Mouse (Mus musculus): Measurements from ENCODE around the gene Gm26602. TPM values are rescaled to one million over a fixed set of nuclear protein-coding genes. Genes with fewer than 3 reads are reported as not detected.
A peak's percentile ranks its signal among the peaks of the same experiment; 100 is the strongest.
"Not testable (repeated sequence)": the region's sequence is repeated elsewhere in the genome, so short reads cannot be mapped to it uniquely, and the experiment has no call there.

Gene Gm26602
- polyA plus RNA-seq, 1 experiment from 2014 or later, result 0.96 TPM

GRCm38 (mm10) chr10:79886611-79887010 is 24.0 kb upstream of the Gm26602 start:
- Histone ChIP-seq H3K9ac (no peak overlapping the region), H3K9me3 (replicated peaks) (no peaks in the 10 kb centered on the region), H3K36me3 (no peaks in the 10 kb centered on the region), H3K27ac (no peak overlapping the region), H3K4me2 (no peak overlapping the region), H3K4me1 (peaks cover 24% of the 10 kb centered on the region), H3K4me3 (replicated peaks) (no peak overlapping the region), H3K27me3 (peaks cover 4% of the 10 kb centered on the region; the same call in 1 of the 2 replicates)
- ATAC-seq (replicated peaks; ENCODE audit: low FRiP score), result no peak
- WGBS, result 76% methylated on average over 8 of the region's 8 CpGs

- Histone ChIP-seq H3K27me3 (no peaks in the 10 kb centered on the region), H3K9ac (no peak overlapping the region), H3K27ac (no peak overlapping the region), H3K4me1 (no peaks in the 10 kb centered on the region), H3K36me3 (peaks cover 6% of the 10 kb centered on the region; the same call in 1 of the 2 replicates), H3K4me2 (no peak overlapping the region), H3K9me3 (replicated peaks) (no peaks in the 10 kb centered on the region), H3K4me3 (replicated peaks) (no peak overlapping the region)
- WGBS, result 46% methylated on average over 2 of the region's 2 CpGs
- ATAC-seq (replicated peaks; ENCODE audit: low FRiP score), result no peak
Measured at GRCm38 (mm10) chr10:79889386-79889785, 21.3 kb upstream of the Gm26602 start.

DNA sequence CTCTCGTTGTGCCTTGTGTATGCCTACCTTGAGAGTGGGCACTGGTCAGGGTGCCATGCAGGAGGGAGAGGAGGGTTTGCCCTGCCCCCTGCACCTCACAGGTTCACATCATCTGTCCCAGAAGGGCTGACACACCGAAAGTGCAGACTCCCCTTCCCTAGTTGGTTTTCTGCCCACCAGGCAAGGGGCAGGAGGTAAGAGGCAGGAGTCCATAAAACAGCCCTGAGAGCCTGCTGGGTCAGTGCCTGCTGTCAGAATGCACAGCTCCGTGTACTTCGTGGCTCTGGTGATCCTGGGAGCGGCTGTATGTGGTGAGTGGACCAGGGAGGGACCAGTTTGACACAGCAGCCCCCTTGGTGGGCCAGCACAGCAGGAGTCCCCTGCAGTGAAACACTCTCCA is 20.0 kb upstream of the Gm26602 start, which contains the start of gene Cfd:
Gene Cfd, plus strand, starts transcription at position 184 of the 400 bp plus-strand sequence.
- H3K4me3 ChIP-seq (replicated peaks), result no peak within 1 kb of the TSS
- H3K4me2 ChIP-seq, result no peak within 1 kb of the TSS
- WGBS, result 44% methylated on average over 5 of the region's 5 CpGs
- no peak within 1 kb of the TSS for H3K27ac ChIP-seq
- no peaks in the 10 kb centered on the region for H3K9me3 ChIP-seq (replicated peaks)
- H3K36me3 ChIP-seq, result peaks cover 15% of the 10 kb centered on the region
- H3K27me3 ChIP-seq, result no peaks in the 10 kb centered on the region
- ATAC-seq (replicated peaks; ENCODE audit: low FRiP score), result no peak
- H3K9ac ChIP-seq, result no peak within 1 kb of the TSS
- no peaks in the 10 kb centered on the region for H3K4me1 ChIP-seq

- peaks cover 34% of the 10 kb centered on the region for H3K36me3 ChIP-seq
- H3K4me2 ChIP-seq; ATAC-seq (replicated peaks; ENCODE audit: low FRiP score); H3K4me3 ChIP-seq (replicated peaks); H3K9me3 ChIP-seq (replicated peaks); H3K9ac ChIP-seq; H3K27me3 ChIP-seq: not testable (repeated sequence)
- 41% methylated on average over 22 of the region's 22 CpGs for WGBS
- peaks cover 10% of the 10 kb centered on the region; the same call in 1 of the 2 replicates for H3K4me1 ChIP-seq
- peak overlapping the region; percentile 51 for H3K27ac ChIP-seq
Measured at GRCm38 (mm10) chr10:79892451-79893118, 18.1 kb upstream of the Gm26602 start.

DNA sequence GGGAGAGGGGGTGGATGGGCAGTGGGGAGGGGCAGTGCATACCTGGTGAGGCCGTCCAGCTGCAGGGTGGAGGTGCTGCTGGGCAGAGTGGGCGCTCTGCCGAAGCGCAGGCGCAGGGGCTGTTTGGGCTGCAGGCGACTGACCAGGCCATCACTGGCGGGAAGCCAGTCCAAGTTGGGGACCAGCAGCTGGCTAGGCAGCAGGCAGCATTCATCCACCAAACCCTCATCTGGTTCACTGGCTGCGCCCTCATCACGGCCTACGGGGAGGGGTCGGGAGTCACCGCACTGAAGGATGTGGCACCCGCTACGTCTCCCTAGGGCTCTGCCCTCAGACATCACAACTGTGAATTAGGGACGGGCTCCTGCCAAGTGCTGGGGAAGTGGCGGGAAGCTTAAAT is 14.3 kb upstream of the Gm26602 start:
- Histone ChIP-seq H3K9me3 (replicated peaks) (no peaks in the 10 kb centered on the region), H3K27me3 (no peaks in the 10 kb centered on the region), H3K9ac (no peak overlapping the region), H3K27ac (no peak overlapping the region), H3K4me3 (replicated peaks) (no peak overlapping the region), H3K4me1 (peaks cover 17% of the 10 kb centered on the region; the same call in 1 of the 2 replicates), H3K36me3 (peaks cover 65% of the 10 kb centered on the region), H3K4me2 (no peak overlapping the region)
- WGBS, result 88% methylated on average over 16 of the region's 16 CpGs
- no peak for ATAC-seq (replicated peaks; ENCODE audit: low FRiP score)

DNA sequence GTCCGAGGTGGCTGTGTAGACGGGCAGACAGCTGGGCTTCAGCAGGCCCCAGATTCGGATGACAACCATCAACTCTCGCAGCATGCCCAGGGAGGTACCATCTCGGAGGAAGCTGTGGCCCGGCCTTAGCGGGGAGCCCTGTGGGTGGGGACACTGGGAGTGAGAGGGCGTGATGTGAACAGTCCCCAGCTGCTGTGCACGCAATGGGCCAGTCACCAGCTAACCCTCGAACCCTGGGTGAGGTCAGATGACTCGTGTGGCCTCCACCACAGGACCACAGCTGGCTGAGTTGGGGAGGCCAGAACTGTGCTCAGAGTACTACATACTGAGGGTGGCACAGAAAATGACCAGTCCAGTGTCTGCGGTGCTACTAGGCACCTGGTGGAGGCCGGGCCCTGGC is 13.8 kb upstream of the Gm26602 start:
- Histone ChIP-seq H3K4me2 (no peak overlapping the region), H3K27me3 (no peaks in the 10 kb centered on the region), H3K4me3 (replicated peaks) (no peak overlapping the region), H3K9ac (no peak overlapping the region), H3K4me1 (peaks cover 17% of the 10 kb centered on the region; the same call in 1 of the 2 replicates), H3K36me3 (peaks cover 70% of the 10 kb centered on the region), H3K9me3 (replicated peaks) (no peaks in the 10 kb centered on the region), H3K27ac (no peak overlapping the region)
- ATAC-seq (replicated peaks; ENCODE audit: low FRiP score), result no peak
- 83% methylated on average over 13 of the region's 13 CpGs for WGBS

- Histone ChIP-seq H3K36me3 (peaks cover 78% of the 10 kb centered on the region), H3K9me3 (replicated peaks) (no peaks in the 10 kb centered on the region)
- ATAC-seq (replicated peaks; ENCODE audit: low FRiP score), result peak; percentile 41; the same call in 1 of the 2 replicates
Measured at GRCm38 (mm10) chr10:79897316-79898245, 13.1 kb upstream of the Gm26602 start.

DNA sequence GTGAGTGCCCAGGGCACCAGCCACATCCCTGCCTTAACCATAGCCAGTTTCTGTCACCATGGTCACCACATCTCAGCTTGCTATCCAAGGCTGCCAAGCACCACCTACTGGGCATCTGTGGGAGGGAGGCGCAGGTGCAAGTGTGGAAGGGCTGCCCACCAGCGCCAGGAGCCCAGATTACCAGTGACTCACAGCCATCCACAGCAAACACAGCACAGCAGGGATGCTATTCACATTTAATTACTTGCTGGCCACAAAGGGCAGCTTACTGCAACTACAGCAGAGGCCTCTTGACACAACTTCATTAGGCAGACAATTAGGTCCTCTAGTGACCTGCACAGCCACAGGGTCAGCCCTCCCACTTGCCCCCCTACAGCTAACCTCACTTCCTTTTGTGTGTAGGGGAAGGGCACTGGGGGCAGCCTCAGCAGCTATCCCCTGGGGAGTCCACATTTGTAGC is 9.7 kb upstream of the Gm26602 start:
- Histone ChIP-seq H3K4me3 (replicated peaks) (no peak overlapping the region), H3K27ac (no peak overlapping the region), H3K9ac (no peak overlapping the region), H3K27me3 (no peaks in the 10 kb centered on the region), H3K9me3 (replicated peaks) (no peaks in the 10 kb centered on the region), H3K36me3 (peaks cover 94% of the 10 kb centered on the region), H3K4me2 (no peak overlapping the region), H3K4me1 (peaks cover 17% of the 10 kb centered on the region; the same call in 1 of the 2 replicates)
- 64% methylated on average over 2 of the region's 2 CpGs for WGBS
- no peak for ATAC-seq (replicated peaks; ENCODE audit: low FRiP score)

More at GRCm38 (mm10) chr10:79897316-79898245, 13.1 kb upstream of the Gm26602 start:
- no peak overlapping the region for H3K4me2 ChIP-seq
- H3K9ac ChIP-seq, result no peak overlapping the region; the same call in 1 of the 2 replicates
- H3K27ac ChIP-seq, result no peak overlapping the region
- WGBS, result 47% methylated on average over 20 of the region's 20 CpGs
- H3K4me3 ChIP-seq (replicated peaks), result no peak overlapping the region
- H3K4me1 ChIP-seq, result peaks cover 17% of the 10 kb centered on the region; the same call in 1 of the 2 replicates
- no peaks in the 10 kb centered on the region for H3K27me3 ChIP-seq

DNA sequence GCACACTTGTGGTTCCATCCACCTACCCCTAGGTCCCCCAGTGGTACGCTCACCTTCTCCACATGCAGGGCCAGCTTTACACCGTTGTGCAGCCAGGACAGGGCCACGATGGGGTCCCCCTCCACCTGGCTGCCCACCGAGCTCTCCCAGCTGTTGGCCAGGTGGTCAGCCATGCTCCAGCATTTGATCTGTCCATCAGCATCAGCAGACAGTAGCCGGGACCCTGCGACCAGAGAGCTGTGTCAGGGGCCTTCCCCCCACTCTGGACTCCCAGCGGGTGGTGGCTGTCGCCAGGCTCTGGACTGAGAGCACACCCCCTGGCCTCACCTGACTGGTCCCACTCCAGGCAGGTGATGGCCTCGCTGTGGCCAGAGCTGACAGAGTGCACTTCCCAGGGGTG is 3.9 kb upstream of the Gm26602 start:
- no peak overlapping the region for H3K27ac ChIP-seq
- H3K4me3 ChIP-seq (replicated peaks), result no peak overlapping the region
- peaks cover 22% of the 10 kb centered on the region for H3K4me1 ChIP-seq
- no peak for ATAC-seq (replicated peaks; ENCODE audit: low FRiP score)
- H3K27me3 ChIP-seq, result no peaks in the 10 kb centered on the region
- no peaks in the 10 kb centered on the region for H3K9me3 ChIP-seq (replicated peaks)
- WGBS, result 94% methylated on average over 9 of the region's 9 CpGs
- H3K36me3 ChIP-seq, result peaks cover 71% of the 10 kb centered on the region
- no peak overlapping the region for H3K4me2 ChIP-seq
- no peak overlapping the region for H3K9ac ChIP-seq

DNA sequence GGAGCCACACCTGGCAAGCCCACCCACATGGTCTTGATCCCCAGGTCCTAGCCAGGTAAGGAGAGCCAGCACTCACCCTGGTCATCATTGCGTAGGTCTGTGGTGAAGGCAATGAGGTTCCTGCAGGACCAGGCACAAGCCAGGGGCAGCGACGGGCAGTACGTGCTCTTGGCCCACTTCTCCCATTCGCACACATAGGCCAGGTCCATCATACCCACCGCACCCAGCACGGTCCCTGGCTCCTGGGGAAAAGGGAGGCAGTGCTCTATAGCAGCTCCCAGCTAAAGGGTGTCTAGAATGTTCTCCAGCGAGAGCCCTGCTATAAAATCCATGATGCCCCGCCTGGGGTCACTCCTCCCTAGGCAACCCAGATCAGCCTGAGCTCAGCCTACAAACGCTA is 3.2 kb upstream of the Gm26602 start:
- Histone ChIP-seq H3K9ac (no peak overlapping the region), H3K36me3 (peaks cover 70% of the 10 kb centered on the region), H3K9me3 (replicated peaks) (no peaks in the 10 kb centered on the region), H3K27me3 (no peaks in the 10 kb centered on the region), H3K27ac (peak overlapping the region; percentile 37; the same call in 1 of the 2 replicates), H3K4me2 (peak overlapping the region; percentile 59), H3K4me1 (peaks cover 22% of the 10 kb centered on the region), H3K4me3 (replicated peaks) (peak overlapping the region; percentile 76)
- WGBS, result 88% methylated on average over 10 of the region's 10 CpGs
- ATAC-seq (replicated peaks; ENCODE audit: low FRiP score), result no peak

DNA sequence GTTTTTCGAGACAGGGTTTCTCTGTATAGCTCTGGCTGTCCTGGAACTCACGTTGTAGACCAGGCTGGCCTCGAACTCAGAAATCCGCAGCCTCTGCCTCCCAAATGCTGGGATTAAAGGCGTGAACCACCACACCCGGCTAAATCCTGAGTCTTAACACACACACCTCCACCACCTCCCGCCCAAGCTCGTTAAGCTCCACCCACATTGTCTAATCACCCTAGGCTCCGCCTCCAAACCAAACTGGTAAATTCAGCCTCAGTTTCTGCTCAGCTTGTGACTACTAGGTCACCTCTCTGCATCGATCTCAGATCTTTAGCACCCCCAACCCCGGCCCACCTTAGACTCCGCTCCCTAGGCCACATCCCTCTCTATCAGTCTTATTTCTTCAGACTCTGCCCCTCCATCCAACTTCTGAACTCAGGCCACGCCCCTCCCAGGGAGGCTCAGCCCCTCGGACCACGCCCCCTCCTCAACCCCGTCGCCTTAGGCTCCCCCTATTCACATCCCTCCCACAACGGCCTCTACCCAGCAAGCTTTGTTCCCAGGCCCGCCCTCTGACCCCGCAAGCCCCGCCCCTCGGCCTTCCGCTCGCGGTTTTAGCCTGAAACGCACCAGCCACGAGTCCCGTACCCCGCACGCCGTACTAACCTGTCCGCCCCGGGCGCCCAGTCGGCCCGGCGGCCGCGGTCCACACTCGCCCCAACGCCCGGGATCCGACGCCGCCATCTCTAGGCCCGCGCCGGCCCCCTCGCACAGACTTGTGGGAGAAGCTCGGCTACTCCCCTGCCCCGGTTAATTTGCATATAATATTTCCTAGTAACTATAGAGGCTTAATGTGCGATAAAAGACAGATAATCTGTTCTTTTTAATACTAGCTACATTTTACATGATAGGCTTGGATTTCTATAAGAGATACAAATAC is 2.2 kb upstream of the Gm26602 start, which contains the start of gene Med16:
Gene Med16, minus strand, starts transcription at position 757 of the 925 bp plus-strand sequence.
- H3K36me3 ChIP-seq, result peaks cover 66% of the 10 kb centered on the region
- H3K4me1 ChIP-seq, result peaks cover 22% of the 10 kb centered on the region
- WGBS, result 1% methylated on average over 52 of the region's 52 CpGs

More for the DNA sequence above, 2.2 kb upstream of the Gm26602 start, which contains the start of gene Med16:
- Histone ChIP-seq H3K9ac (peak within 1 kb of the TSS; percentile 84), H3K27me3 (no peaks in the 10 kb centered on the region), H3K9me3 (replicated peaks) (no peaks in the 10 kb centered on the region), H3K27ac (peak within 1 kb of the TSS; percentile 97), H3K4me2 (peak within 1 kb of the TSS; percentile 59), H3K4me3 (replicated peaks) (peak within 1 kb of the TSS; percentile 76)
- peak; percentile 93 for ATAC-seq (replicated peaks; ENCODE audit: low FRiP score)

Data from kidney, embryonic 15.5 days (tissue).